Mouse (Mus musculus) left cerebral cortex, adult 8-10 months (tissue): Measurements from ENCODE around the gene Lclat1. TPM values are rescaled to one million over a fixed set of nuclear protein-coding genes. Genes with fewer than 3 reads are reported as not detected.

Experiments
- DNase-seq, 2 experiments: peaks; one replicate each; pipeline ENCODE4 v3.0.0; 2022; ENCODE audit warnings: low spot score in 2 of 2
- total RNA-seq, 4 experiments: library from RNA; stranded (reverse); gene quantifications; 2 replicates each; pipeline ENCODE4 v1.2.4; 2022

Lclat1 gene
- total RNA-seq, 4 experiments from 2014 or later, result 34.4 to 39.2 (median 36.5) TPM

DNA sequence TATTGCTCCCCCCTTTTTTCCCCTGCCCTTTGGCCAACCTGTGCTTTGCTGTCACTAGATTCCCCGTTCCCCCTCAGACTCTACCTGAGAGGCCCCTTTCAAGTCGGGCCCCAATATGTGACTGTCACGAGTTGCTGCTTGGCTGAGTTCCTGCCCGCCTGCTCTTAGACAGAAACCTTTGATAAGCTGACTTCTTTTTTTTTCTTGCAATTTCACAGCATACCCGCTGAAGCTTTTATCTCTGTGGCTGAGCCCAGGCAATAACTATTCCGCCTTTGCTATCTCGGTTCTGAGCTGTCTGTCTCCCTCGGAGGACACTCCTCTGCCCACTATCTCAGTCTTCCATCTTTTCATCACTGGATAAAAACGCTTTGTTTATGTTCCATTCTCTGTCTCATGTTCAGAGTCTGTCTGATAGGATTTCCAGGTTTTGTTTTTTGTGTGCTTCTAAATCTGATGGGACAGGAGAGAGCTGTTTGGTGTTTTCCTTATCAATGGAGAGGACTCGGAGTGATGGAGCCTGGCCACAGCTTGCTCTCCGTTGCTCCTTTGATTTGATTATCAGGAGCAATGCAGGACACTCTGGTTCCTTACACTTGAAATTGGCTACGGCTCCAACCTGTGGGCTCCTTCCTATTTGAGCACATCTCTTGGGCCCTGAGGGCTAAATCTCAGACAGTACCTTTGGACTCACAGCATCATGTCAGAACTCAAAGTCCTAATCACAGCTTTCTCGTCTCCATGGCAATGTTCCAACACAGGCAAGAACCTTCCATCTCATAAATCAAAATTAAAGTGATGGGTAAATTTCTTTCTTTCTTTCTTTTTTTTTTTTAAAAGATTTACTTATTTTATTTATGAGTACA is 20.5 kb upstream of the Lclat1 start:
- DNase-seq, result no peak

DNA sequence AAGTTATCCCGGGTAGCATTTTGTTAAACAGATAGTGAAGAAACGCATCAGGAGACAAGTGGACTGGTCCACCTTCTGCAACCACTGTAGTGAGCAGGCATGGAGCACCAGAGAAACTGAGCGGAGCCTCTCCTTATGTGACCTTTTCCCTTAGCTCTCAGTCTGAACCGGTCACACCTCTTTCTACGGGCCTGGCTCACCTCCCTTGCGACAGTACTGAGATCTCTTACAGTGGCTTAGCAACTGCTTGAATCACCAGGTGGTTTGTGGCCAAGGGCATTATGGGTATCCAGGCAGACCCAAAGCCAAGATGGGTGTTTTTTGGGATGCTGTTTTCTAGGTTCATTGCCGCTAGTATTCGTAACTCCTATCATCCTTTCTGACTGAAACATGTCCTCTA is 16.4 kb upstream of the Lclat1 start:
- DNase-seq, result no peak

DNA sequence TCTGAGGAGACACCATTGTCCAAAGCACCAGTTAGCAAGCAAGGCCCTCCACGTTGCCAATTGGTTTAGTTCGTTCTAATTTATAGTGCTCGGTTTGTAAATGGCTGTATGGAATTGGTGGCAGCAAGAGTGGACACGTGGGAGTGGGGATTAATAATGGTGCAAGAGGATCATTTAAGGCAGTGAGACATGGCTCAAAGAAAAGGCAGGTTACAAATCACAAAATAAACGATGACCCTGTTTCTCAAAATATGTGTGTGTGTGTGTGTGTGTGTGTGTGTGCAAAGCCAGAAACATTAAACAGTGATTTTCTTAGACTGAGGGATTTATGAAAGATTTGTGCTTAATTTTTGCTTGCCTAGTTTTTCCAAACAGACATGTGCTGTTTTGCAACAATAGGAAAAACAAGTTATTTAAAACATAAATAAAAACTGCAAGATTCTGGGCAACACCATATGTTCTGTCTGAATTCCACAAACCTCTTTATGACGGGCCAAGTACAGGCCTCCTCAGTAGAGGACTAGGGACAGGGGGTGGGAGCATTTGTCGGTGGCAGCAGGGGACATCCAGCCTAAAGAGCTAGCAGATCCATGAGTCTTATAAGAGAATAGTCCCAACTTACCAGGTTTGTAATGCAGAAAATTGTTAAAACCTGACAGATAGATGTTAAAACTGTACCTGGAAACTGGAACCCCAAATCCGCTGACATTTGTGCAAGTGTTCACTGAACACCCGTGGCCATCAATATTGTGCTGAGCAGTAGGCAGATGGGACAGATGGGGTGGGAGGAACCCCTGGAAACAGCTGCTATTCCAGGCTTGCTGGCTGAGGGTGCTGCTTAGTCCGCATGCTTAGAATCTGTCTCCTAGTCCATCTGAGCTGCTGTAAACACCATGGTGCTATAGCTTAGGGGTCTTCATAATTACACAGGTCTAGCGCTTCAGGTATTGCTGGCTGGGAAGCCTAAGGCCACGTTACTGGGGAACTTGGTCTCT is 15.4 kb upstream of the Lclat1 start:
- DNase-seq, result no peak

DNA sequence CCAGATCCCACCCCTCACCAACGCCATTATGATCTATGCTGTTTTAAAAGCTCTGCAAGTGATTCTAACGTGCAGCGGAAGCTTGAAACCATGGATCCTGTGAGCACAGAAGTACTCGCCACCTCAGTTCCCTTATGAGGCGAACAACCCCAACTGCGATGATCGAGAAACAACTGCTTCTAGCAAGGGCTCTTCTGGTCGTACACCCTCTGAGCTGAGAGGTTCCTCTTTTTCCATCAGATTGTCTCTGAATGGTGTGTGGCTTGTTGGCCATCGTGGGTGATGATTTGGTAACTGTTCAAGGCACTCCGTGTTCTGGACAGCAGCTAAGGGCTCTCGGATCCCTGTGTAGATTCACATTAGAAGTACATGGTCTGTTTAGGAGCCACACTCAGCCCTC is 12.7 kb upstream of the Lclat1 start:
- DNase-seq, result no peak

DNA sequence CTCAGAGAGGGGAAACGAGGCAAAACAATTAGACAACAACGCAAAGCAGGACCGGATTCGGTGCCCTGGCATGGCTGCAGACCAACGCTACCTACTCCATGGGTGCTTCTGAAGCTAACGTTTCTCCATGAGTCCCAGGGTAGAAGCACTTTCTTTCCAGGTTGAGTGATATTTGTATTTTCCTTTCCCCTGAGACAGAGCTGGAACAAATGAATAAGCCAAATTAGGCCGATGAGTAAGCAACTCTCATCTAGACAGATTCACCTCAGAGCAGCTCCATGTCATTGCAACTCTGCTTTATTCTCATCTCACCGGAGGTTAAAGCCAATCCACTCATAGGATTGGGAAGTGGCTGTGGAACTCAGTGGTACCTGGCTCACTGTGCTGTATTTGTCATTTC is 12.2 kb upstream of the Lclat1 start:
- no peak for DNase-seq

DNA sequence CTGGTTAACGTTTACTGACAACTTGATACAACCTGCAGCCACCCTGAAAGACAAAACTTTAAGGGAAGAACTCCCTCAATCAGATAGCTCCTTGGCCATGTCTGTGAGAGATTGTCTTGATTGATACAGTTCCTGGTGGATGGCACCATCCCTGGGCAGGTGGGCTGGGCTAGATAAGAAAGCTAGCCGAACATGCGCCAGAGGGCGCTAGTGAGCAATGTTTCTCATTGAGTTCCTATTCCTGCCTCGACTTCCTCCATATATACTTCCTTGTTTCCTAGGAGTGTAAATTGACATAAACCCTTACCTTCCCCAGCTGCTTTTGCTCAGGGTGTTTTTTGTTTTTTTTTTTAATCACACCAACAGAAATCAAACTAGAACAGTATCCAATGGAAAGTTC is 11.3 kb upstream of the Lclat1 start:
- peak in 1 of 2 experiments; percentile 22 for DNase-seq

DNA sequence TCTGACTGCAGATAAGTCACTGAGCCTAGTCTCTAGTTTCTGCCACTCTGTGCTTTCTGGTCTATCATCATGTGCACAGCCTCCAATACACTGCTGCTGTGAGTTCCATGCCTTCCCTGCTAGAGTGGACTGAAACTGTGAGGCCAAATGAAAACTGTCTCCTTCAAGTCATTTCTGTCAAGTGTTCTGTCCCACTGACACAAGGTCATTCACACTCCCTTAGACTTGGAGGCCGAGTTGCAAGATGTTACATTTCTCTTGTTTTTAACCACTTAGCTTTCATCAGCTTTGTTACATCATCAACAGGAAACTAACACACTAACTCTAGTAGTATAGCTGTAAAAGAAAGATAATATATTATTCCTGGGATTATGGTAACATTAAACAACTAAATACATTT is 9.1 kb upstream of the Lclat1 start:
- DNase-seq, result no peak

DNA sequence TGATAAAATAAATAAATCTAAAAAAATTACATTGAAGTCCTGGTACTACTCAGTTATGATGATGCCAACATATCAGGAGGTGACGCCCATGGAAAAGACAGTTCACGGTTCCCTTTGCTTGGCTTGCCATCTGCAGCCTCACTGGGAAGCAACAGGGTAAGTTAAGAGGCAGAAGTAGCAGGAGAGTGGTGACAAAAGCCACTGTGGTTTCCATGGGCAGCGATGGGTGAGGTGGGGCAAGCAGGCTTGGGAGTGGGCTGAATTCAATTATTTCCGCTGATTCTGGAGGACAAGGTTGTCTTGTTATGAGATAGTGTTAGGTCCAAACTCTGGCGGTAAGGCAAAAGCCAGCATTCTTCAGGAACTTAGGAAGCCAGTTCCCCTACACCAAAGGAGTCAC is 7.4 kb upstream of the Lclat1 start:
- DNase-seq, result no peak

DNA sequence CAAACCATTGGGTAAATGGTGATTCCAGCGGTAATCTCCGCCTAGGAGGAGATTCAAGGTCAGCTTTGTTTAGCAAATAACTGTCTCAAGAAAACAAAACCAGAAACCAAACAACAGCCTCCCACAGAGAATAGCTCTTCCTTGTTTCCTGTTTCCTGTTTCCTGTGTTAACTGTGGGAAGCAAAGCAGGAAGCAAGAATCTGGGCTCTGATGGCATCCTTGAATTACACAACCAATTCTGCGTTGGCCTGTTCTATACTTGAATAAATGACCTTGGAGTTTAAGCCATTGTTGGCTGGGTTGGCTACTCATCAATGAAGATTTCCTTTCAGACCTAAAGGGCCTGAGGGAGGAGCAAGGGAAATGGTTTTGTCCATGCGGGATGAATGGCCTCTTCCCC is 5.2 kb upstream of the Lclat1 start:
- DNase-seq, result no peak

DNA sequence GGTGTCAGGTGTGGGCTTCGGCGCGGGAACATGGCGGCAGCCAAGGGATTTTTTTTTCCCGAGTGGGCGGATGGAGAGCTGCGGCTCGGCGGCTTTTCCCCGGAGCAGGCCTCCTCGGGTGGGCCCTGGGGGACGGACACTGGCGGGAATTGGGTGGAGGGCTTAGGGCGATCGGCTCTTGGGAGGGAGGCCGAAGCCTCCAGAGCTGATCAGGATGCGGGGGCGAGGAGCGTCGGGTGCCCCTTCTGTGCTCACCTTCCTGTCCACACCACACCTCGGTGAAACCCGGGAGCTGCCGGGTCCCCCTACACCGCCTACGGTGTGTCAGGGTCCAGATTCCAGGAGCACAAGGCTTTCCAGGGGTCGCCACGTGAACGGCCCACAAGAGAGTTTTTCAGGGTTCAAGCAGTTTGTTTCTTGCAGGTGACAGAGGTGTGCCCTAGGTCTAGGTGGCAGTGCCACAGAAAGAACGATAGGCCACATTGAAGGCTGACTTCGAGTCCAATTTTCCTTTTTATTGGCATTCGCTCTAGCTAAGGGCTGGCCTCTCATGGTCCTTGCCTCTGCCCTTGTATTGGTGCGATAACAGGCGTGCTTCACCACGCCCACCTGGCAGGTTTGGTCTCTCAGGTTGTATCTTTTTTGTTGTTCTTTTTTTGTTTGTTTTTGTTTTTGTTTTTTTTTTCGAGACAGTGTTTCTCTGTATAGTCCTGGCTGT is 544 bp downstream of the Lclat1 start:
- peak; percentile 4 to 9 for DNase-seq

DNA sequence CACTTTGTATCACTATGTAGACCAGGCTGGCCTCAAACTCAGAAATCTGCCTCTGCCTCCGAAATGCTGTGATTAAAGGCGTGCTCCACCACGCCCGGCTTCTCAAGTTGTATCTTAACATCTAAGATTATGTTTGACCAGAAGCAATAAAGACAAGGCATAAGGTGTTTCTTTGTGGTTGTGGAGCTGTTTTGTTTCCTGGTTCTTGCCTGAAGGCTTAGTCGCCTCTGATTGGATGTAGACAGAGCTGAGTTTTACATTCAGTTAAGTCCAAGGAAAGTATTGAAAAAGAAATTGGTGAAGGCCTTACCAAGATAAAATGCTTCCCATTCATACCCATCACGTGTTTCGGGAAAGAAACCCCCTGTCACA is 1.1 kb downstream of the Lclat1 start:
- DNase-seq, result no peak

DNA sequence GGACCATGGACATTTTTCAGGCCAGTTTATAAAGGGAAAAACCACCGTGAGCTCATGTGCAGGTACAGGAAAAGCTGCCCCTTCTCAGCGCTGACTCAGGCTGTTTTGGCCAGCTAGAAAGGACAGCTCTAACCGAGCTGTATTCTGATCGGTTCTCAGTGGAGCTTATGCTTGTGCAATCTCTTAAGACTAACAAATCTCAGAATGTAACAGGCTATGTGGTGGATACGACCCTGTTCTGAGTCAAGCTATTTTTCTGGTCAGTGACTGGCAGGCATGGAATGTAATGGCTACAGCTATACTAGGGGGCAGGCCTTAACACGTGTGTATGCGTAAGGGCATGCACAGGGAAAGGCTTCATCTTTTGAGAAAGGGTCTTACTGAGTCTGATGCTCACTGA is 4.3 kb downstream of the Lclat1 start:
- DNase-seq, result no peak

DNA sequence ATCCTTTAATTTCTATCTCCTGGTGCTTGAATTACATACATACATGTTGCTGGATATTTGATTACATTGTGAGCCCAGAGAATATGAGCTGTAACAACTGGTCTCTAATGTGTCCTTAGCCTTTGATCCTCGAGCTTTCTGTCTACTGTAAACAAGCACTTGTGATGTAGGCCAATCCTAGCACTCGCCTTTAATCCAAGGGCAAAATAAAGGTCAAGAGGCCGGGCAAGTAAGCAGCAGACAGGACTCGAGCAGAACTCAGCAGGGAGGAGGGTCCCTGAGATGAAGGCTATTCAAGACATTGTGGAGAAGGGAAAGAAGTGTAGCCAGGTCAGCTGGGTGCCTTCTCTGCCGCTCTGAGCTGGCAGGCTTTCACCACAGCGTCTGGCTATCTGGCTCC is 4.8 kb downstream of the Lclat1 start:
- no peak for DNase-seq

DNA sequence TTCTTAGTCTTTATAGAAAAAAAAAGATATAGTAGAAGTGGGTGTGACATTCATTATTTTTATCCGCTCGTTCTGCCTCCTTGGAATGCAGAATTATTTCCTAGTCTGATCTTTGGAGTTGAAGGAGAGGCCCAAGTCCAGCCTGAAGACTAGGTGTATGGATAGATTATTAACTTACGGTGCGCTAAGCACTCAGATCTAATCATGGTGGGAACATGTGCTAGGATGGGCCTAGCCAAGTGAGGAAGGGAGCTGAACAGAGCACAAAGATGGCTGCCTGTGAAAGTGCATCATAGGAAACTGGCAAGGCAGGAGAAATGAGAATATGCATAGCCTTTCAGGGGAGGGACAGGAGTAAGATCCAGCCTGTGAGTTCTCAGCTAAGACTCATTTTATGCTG is 5.4 kb downstream of the Lclat1 start:
- no peak for DNase-seq

DNA sequence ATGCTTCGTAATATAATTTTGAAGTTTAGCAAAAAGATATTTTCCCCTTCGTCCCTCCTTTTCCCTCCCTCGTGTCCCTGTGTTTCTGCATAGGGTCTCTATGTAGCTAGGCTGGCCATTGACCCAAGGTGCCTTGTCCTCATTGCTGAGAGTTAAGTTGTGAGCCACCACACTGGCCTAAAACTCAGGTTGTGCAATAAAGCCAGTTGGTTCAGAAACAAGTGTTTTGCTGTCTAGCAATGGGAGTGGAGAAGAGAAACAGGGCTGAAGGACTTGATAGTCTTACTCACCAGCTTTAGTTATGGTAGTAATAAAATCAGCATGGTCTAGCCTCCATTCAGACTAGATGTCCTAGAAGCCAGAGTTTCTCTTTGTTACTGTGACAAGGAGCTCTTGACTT is 10.3 kb downstream of the Lclat1 start:
- DNase-seq, result no peak

DNA sequence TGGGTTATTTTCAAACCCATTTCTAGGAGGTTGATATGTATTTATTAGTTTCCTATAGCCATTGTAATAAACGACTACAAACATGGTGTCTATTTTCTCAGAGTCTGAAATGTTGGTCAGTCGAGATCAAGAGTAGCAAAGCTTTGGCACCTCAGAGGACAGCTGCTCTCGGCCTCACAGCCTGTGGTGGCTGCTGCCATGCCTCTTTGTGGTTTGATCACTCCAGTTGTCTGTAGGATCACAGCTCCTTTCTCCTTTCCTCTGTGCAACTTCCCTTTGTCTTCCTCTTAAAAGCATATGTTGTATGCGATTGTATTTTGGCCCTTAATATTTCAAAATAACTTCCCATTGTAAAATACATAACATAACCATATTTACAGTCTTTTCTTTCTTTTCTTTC is 10.9 kb downstream of the Lclat1 start:
- no peak for DNase-seq

DNA sequence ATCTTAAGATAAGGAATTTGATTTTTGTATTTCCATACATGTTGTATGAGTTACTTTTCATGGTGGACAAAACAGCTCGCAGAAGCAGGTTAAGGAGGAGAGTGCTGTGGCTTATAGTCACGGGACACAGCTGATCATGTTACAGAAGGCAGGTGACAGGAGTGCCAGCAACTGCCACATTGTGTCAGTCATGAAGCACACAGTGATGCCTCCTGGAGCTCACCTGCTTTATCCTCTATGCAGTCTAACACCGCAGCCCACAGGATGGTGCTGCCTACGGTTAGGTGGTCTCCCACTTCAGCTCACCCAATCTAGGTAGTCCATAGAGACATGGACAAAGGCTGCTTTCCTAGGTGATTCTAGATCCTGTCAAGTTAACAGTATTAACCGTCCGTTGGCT is 11.4 kb downstream of the Lclat1 start:
- no peak for DNase-seq

DNA sequence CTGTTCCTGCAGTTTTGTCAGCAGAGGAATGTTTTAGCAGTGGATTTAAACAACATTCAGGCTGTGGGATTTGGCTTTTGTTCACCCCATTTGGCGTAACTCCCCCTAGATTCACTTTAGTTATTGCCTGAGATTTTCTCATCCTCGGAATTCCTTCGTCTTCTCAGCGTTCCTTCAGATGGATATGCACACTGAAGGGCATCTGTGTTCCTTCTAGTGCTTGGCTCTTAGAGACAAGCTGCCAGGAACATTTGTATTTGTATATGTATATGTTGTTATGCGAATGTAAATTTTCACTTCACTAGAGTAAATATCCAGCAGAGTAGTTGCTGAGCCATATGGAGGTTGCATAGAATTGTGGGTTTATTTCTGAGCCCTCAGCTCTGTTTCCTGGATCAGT is 12.8 kb downstream of the Lclat1 start:
- DNase-seq, result no peak

DNA sequence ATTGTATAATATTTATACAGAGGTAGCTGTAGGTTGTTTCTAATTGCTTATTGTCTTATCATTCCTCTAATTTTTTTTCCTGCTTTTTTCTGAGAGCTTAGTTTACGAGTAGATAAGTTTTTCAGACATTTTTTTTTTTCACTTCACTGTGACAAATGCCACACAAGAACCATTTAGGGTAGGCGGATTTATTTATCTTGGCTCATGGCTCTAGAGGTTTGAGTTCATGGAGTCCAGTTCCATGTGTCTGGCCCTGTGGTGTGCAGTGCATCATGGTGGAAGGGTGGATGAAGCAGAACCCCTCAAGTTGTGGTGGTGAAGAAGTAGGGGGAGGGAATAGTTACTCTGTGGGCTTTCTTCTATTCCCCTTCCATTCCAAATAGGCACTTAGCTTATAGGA is 13.9 kb downstream of the Lclat1 start:
- no peak for DNase-seq

DNA sequence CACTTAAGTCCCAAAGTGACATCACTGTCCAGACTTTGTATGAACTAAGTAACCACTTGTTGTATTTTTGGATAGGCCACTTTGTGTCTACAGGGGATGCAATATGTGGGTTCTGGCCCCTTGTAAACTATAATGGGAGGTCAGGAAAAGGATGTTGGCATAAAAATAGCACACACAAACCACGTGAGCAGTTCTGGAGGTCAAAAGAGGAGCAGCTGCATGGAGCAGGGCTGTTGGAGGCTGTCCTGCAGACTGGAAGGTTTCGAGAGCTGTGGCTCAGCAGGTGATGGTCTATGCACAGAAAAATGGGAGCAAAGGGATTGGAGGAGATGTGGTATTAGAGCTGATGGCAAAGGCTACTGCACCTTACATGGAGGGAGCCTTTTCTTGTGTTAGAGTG is 18.6 kb downstream of the Lclat1 start:
- DNase-seq, result no peak

DNA sequence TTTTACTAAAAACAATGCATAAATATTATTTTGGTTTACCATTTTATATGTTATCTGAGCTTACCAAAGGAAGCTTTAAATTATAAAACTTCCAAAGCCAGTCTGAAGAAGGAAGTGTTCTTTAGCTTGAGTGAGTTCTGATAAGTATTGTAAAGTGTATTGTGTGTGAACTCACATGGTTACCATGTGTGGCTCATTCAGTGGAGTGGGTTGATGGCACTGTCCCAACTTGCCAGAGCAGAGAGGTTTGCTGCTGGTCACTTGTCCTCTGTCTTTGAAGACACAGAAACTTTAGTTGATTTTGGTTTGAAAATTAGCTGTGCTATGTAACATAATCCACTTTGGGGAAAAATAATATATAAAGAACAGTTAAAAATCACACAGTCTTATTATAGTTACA is 19.1 kb downstream of the Lclat1 start:
- no peak for DNase-seq
